Mouse (Mus musculus): ENCODE data around the gene Sfrp5. TPM values are rescaled to one million over a fixed set of nuclear protein-coding genes. Genes with fewer than 3 reads are reported as not detected.
A peak's percentile ranks its signal among the peaks of the same experiment; 100 is the strongest.

The Sfrp5 gene
- total RNA-seq, 1 experiment from 2014 or later = not detected

DNA sequence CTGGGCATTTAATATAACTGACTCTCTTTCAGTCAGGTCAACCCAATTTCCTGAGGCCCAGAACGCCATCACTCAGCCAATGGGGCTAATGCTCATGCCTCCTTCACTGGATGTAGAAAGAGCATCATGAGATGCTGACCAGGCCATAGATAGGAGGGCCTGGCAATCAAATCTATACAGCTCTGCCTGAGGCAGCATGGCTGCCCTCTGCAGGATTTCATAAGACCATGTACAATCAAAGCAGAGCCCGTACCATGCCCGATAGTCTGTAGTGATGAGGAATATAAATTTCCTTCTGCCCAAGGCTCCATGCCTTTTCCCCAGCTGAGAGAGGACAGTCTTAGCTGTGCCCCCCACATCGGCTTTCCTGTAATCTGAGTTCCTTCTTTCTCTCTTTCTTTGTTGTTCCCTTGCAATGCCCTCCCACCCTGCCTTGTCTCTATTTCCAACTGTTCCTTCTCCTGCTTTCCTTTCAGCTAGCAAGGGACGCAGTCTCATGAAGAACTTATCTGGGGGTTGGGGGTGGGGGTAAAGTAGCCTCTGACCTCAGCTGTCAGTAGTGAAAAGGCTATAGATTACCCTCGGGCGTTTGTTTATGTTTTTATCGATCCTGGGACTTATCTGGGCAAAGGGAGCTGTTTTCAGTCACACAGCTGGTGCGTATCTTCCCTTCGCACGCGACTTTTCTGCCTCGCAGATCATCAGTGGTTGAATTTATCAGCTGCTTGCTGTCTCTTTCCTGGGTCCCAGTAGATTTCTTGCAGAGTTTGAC lies 43.6 kb downstream of the Sfrp5 start:
- no peak for ATAC-seq (ENCODE audit: extremely low read depth, insufficient number of reproducible peaks, low FRiP score, poor library complexity, severe bottlenecking)

DNA sequence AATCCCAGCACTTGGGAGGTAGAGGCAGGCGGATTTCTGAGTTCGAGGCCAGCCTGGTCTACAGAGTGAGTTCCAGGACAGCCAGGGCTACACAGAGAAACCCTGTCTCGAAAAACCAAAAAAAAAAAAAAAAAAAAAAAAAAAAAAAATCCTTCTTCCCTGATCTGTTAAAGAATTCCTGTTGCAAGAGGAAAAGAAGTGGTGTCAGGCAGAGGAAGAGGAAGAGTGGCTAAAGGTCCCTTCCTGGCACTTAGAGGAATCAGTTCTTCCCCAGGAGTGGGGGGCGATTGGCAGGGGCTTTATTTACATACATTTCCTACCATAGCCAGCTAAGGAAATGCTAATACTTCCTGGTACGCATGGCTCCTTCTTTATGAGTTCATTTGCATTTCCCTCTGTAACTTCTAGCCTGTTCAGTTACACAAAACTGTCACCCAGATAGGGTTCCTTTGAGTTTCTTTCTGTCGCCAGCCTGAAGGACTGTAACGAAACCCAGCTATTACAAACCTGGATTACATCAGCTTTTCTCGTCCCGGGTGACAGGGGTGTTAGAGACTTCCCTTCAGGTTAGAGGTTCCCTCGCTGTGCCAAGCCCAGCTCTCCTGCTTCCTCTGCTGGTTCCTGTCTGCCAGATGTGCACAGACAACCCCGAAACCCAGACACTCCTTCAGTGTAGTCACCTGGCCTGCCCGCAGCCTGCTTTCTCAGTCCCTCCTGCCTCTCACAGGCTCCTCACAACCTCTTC lies 44.4 kb downstream of the Sfrp5 start:
- no peak for ATAC-seq (ENCODE audit: extremely low read depth, insufficient number of reproducible peaks, low FRiP score, poor library complexity, severe bottlenecking)

DNA sequence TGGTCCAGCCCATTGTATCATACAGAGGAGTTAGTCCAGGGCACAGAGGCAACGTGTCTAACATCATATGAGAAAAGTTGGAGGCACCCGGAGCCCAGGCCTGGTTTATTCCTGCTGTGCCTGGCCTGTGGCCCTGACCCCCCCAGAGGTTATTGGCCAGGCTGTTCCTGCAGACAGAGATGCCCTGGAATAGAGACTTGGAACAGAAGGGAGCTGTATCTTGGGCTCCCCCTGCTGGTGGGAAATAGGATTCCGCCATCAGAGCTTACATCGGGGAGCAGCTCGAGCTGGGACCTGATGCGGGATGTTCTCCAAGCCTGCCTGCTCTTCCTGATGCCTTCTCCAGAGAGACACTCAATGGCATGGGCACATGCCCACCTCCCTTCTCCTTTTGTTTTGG lies 50.1 kb downstream of the Sfrp5 start:
- ATAC-seq (ENCODE audit: extremely low read depth, insufficient number of reproducible peaks, low FRiP score, poor library complexity, severe bottlenecking) = peak; percentile 61

DNA sequence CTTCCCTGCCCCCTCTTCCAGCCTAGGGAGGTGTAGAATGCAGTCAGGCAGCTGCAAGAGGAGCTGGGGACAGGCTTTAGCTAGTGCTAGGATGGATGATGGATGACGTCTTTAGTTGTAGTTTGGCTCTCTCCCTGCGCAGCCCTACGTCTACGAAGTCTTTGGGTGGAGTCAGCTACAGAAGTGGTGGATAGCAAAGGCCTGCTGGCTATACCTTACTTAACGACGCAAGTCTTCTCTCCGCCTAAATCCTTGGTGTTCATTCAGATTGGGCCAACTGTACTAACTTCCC lies 53.5 kb downstream of the Sfrp5 start:
- ATAC-seq (ENCODE audit: extremely low read depth, insufficient number of reproducible peaks, low FRiP score, poor library complexity, severe bottlenecking) = no peak

Other genes with a start within 250 kb of the Sfrp5 start
- 29.8 and 45.2 TPM in 2 replicates for gene Mms19, start 221.1 kb downstream of the Sfrp5 start, total RNA-seq (2017)
- 8.6 and 11.9 TPM in 2 replicates for gene Ubtd1, start 220.5 kb downstream of the Sfrp5 start, total RNA-seq (2017)
- not detected in 2 replicates for gene Ankrd2, start 166.3 kb downstream of the Sfrp5 start, total RNA-seq (2017)
- gene Hoga1, start 156.6 kb downstream of the Sfrp5 start, total RNA-seq (2017) = not detected in 2 replicates
- not detected in 2 replicates for gene 4933411K16Rik, start 150.0 kb downstream of the Sfrp5 start, total RNA-seq (2017)
- not detected in 2 replicates for gene Morn4, start 115.9 kb downstream of the Sfrp5 start, total RNA-seq (2017)
- gene Pi4k2a, start 111.8 kb downstream of the Sfrp5 start, total RNA-seq (2017) = 13.3 and 13.4 TPM in 2 replicates
- 0.35 and 3.2 TPM in 2 replicates for gene Avpi1, start 73.2 kb downstream of the Sfrp5 start, total RNA-seq (2017)
- gene Marveld1, start 54.9 kb downstream of the Sfrp5 start, total RNA-seq (2017) = 1.3 and 2.0 TPM in 2 replicates
- 103 and 104 TPM in 2 replicates for gene Zfyve27, start 38.3 kb downstream of the Sfrp5 start, total RNA-seq (2017)
- not detected in 2 replicates for gene Golga7b, start 45.3 kb upstream of the Sfrp5 start, total RNA-seq (2017)
- gene Crtac1, start 229.5 kb upstream of the Sfrp5 start, total RNA-seq (2017) = 0.23 TPM in 1 of 2 replicates, not detected in the other

Data from neutrophil, adult 5-6 weeks (primary cell).